Comparison of ENCODE assay signal across 8 mouse cellular contexts in the genomic region with DNA sequence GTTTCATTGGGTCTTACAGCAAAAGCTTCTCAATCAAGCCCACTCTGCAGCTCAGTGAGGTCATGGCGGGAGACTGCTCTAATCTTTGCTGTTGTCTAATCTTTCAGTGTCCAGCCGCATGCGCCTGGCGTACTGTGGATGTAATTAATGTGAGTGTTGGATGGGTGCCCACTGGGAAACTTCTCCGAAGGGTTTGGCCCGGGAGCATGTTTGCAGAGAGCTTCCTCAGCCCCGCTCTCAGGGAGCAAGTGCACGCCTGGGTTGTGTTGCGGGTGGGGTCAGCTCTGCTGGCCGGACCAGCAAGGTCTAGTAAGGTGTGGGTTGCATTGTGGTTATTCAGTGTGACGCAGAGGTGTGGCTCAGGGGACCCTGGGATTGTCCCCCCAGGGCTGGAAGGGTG. TPM values are rescaled to one million over a fixed set of nuclear protein-coding genes. Genes with fewer than 3 reads are reported as not detected.
DNase-seq lines count a peak whose midpoint lies in the region; ATAC-seq lines count a peak whose summit lies in the region.

No protein-coding gene starts in this region.

- intact Hi-C loops in heart, postnatal 25 days (cut with DNase I), result no loop called here

- DNase-seq in gastrocnemius, adult 18-20 months (ENCODE audit: low spot score), result peak; percentile 58
- no peak for DNase-seq in gastrocnemius, postnatal 25 days
- peak; percentile 66 for DNase-seq in adrenal gland, postnatal 25 days
- DNase-seq in heart, postnatal 25 days (ENCODE audit: low spot score), result peak; percentile 64
- DNase-seq in lung, adult 18-20 months, result peak; percentile 79 to 84
- DNase-seq in layer of hippocampus, postnatal 10 days (ENCODE audit: low spot score in 2 of 2), result no peak

- H3K27ac ChIP-seq in forebrain, embryonic 12.5 days, result no peak overlapping the region

- WGBS in forebrain, embryonic 12.5 days, result 73% methylated on average over 11 of the region's 11 CpGs

- no peak for ATAC-seq in megakaryocyte, adult 5-6 weeks (ENCODE audit: poor library complexity, severe bottlenecking)
- no peak for ATAC-seq in forebrain, embryonic 12.5 days (ENCODE audit: low FRiP score)

- H3K9me3 ChIP-seq in forebrain, embryonic 12.5 days, result no peaks in the 10 kb centered on the region

- H3K4me2 ChIP-seq in forebrain, embryonic 12.5 days, result no peak overlapping the region

- no peak overlapping the region for H3K4me3 ChIP-seq in forebrain, embryonic 12.5 days (replicated peaks)

- H3K9ac ChIP-seq in forebrain, embryonic 12.5 days, result no peak overlapping the region

- H3K4me1 ChIP-seq in forebrain, embryonic 12.5 days, result peaks cover 49% of the 10 kb centered on the region

- H3K27me3 ChIP-seq in forebrain, embryonic 12.5 days, result no peaks in the 10 kb centered on the region

- peaks cover 8% of the 10 kb centered on the region; the same call in 1 of the 2 replicates for H3K36me3 ChIP-seq in forebrain, embryonic 12.5 days (replicated peaks)

RNA-seq across cellular contexts. Expression of a gene that starts 27.6 kb away (rescaled TPM):
- total RNA-seq in gastrocnemius, adult 18-20 months (2021), result 10 to 100 TPM; 21.1 to 31.3 TPM
- total RNA-seq in gastrocnemius, postnatal 25 days (2021), result 10 to 100 TPM; 20.8 to 27.9 TPM
- 18.5 and 21.4 TPM in 2 replicates for total RNA-seq in adrenal gland, postnatal 25 days (2021)
- total RNA-seq in heart, postnatal 25 days (2021), result 10 to 100 TPM; 27.7 to 29.9 TPM
- total RNA-seq in layer of hippocampus, postnatal 10 days (2021), result 10 to 100 TPM; 18.3 to 19.8 TPM
- total RNA-seq in megakaryocyte, adult 5-6 weeks (2015), result 59.1 and 66.2 TPM in 2 replicates
- 73.8 and 90.1 TPM in 2 replicates for total RNA-seq in megakaryocyte, adult 5-6 weeks (2017)
- polyA plus RNA-seq in forebrain, embryonic 12.5 days (2016; fragmentation: Nextera tagmentation; extraction: Ambion mirVana), result 30.5 and 33.9 TPM in 2 replicates

Comparison
In these comparisons a context has a peak if more than half of its experiments do, and no peak if none do; other contexts are left out.
1. DNase-seq: peak in gastrocnemius, adult 18-20 months (single experiment), adrenal gland, postnatal 25 days (single experiment), heart, postnatal 25 days (single experiment) and lung, adult 18-20 months (2 of 2); none in gastrocnemius, postnatal 25 days (single experiment) and layer of hippocampus, postnatal 10 days (0 of 2).